Mouse (Mus musculus): Measurements from ENCODE around the gene Cfap99. TPM values are rescaled to one million over a fixed set of nuclear protein-coding genes. Genes with fewer than 3 reads are reported as not detected.

The Cfap99 gene
- total and polyA plus RNA-seq, 3 experiments = not detected

- Histone ChIP-seq H3K79me2 (ENCODE audit: control insufficient read depth, insufficient read depth, low read length, poor library complexity) (no peaks in the 10 kb centered on the region), H3K9ac (ENCODE audit: control insufficient read depth, low read depth, low read length, poor library complexity, severe bottlenecking) (no peak overlapping the region), H3K4me1 (ENCODE audit: control insufficient read depth in 1 of 2, insufficient read depth in 2 of 2, low read length in 2 of 2) (no peaks in the 10 kb centered on the region), H3K27me3 (ENCODE audit: control insufficient read depth in 1 of 2, insufficient read depth in 2 of 2, low read length in 2 of 2) (peaks cover 6 to 16% of the 10 kb centered on the region in 2 experiments), H3K9me3 (replicated peaks; ENCODE audit: insufficient read depth, low read length) (no peaks in the 10 kb centered on the region), H3K36me3 (ENCODE audit: control insufficient read depth in 1 of 2, insufficient read depth in 2 of 2, low read length in 2 of 2) (no peaks in the 10 kb centered on the region), H3K4me3 (ENCODE audit: control insufficient read depth in 1 of 2, insufficient read depth in 1 of 2, low read depth in 2 of 2, low read length in 2 of 2) (no peak overlapping the region), H3K27ac (ENCODE audit: control insufficient read depth, low read depth, low read length) (no peak overlapping the region)
- DNase-seq (ENCODE audit: low read depth, low spot score) = no peak
- no peak for TF ChIP-seq POLR2AphosphoS2 (IDR thresholded peaks at IDR 0.05; ENCODE audit: low read length)
- no peak for TF ChIP-seq MAZ (IDR thresholded peaks at IDR 0.05; ENCODE audit: low read depth, low read length)
- TF ChIP-seq CHD1 (IDR thresholded peaks at IDR 0.05; ENCODE audit: low read depth, low read length) = no peak
- TF ChIP-seq E2F4 (IDR thresholded peaks at IDR 0.05; ENCODE audit: borderline replicate concordance, low read depth, low read length) = no peak
- TF ChIP-seq BHLHE40 (IDR thresholded peaks at IDR 0.05; ENCODE audit: borderline replicate concordance, low read depth, low read length) = no peak
- no peak for TF ChIP-seq NRF1 (IDR thresholded peaks at IDR 0.05; ENCODE audit: insufficient read depth, low read depth, low read length, poor library complexity, severe bottlenecking)
- TF ChIP-seq RAD21 (IDR thresholded peaks at IDR 0.05; ENCODE audit: low read depth, low read length) = no peak
- TF ChIP-seq MAFK (IDR thresholded peaks at IDR 0.05; ENCODE audit: borderline replicate concordance, low read depth, low read length) = no peak
- no peak for TF ChIP-seq RCOR1 (IDR thresholded peaks at IDR 0.05; ENCODE audit: low read depth, low read length)
- no peak for TF ChIP-seq EP300 (IDR thresholded peaks at IDR 0.05; ENCODE audit: low read depth in 1 of 2, low read length in 2 of 2)
- TF ChIP-seq MYC (IDR thresholded peaks at IDR 0.05; ENCODE audit: low read depth, low read length) = no peak
- no peak for TF ChIP-seq SIN3A (IDR thresholded peaks at IDR 0.05; ENCODE audit: low read length)
- TF ChIP-seq GABPA (IDR thresholded peaks at IDR 0.05; ENCODE audit: low read depth, low read length) = no peak
- TF ChIP-seq UBTF (IDR thresholded peaks at IDR 0.05; ENCODE audit: borderline replicate concordance, insufficient read depth, low read depth, low read length) = no peak
- TF ChIP-seq HCFC1 (IDR thresholded peaks at IDR 0.05; ENCODE audit: low read depth, low read length) = no peak
- no peak for TF ChIP-seq POLR2AphosphoS5 (IDR thresholded peaks at IDR 0.05; ENCODE audit: borderline replicate concordance, low read depth, low read length)
- no peak for TF ChIP-seq USF2 (IDR thresholded peaks at IDR 0.05; ENCODE audit: borderline replicate concordance in 1 of 2, insufficient read depth in 1 of 2, low read depth in 1 of 2, low read length in 2 of 2)
- TF ChIP-seq ZNF384 (IDR thresholded peaks at IDR 0.05; ENCODE audit: low read depth, low read length) = no peak
These were observed 39.3 kb upstream of the Cfap99 start for GRCm38 (mm10) chr5:34249132-34249531.

- Histone ChIP-seq H3K4me1 (ENCODE audit: control insufficient read depth in 1 of 2, insufficient read depth in 2 of 2, low read length in 2 of 2) (no peaks in the 10 kb centered on the region), H3K9me3 (replicated peaks; ENCODE audit: insufficient read depth, low read length) (no peaks in the 10 kb centered on the region), H3K79me2 (ENCODE audit: control insufficient read depth, insufficient read depth, low read length, poor library complexity) (no peaks in the 10 kb centered on the region), H3K9ac (ENCODE audit: control insufficient read depth, low read depth, low read length, poor library complexity, severe bottlenecking) (no peak overlapping the region), H3K36me3 (ENCODE audit: control insufficient read depth in 1 of 2, insufficient read depth in 2 of 2, low read length in 2 of 2) (no peaks in the 10 kb centered on the region), H3K27me3 (ENCODE audit: control insufficient read depth in 1 of 2, insufficient read depth in 2 of 2, low read length in 2 of 2) (peaks cover 8 to 18% of the 10 kb centered on the region in 2 experiments), H3K4me3 (ENCODE audit: control insufficient read depth in 1 of 2, insufficient read depth in 1 of 2, low read depth in 2 of 2, low read length in 2 of 2) (no peak overlapping the region), H3K27ac (ENCODE audit: control insufficient read depth, low read depth, low read length) (no peak overlapping the region)
- no peak for DNase-seq (ENCODE audit: low read depth, low spot score)
- TF ChIP-seq MAX (IDR thresholded peaks at IDR 0.05; ENCODE audit: low read length) (no peak), MXI1 (IDR thresholded peaks at IDR 0.05; ENCODE audit: low read depth, low read length) (no peak), E2F4 (IDR thresholded peaks at IDR 0.05; ENCODE audit: borderline replicate concordance, low read depth, low read length) (no peak), NELFE (IDR thresholded peaks at IDR 0.05; ENCODE audit: low read depth, low read length) (no peak), USF2 (IDR thresholded peaks at IDR 0.05; ENCODE audit: borderline replicate concordance in 1 of 2, insufficient read depth in 1 of 2, low read depth in 1 of 2, low read length in 2 of 2) (no peak), TBP (IDR thresholded peaks at IDR 0.05; ENCODE audit: low read depth, low read length) (no peak), EP300 (IDR thresholded peaks at IDR 0.05; ENCODE audit: low read depth in 1 of 2, low read length in 2 of 2) (no peak), POLR2AphosphoS5 (IDR thresholded peaks at IDR 0.05; ENCODE audit: borderline replicate concordance, low read depth, low read length) (no peak), MYC (IDR thresholded peaks at IDR 0.05; ENCODE audit: low read depth, low read length) (no peak), MEF2A (IDR thresholded peaks at IDR 0.05; ENCODE audit: extremely low read depth, insufficient replicate concordance, low read depth, low read length, poor library complexity, severe bottlenecking) (no peak)
These were observed 38.3 kb upstream of the Cfap99 start for GRCm38 (mm10) chr5:34250090-34250489.
